Mouse (Mus musculus) forelimb bud, embryonic 11.5 days (tissue): ENCODE results near the gene Psmd8.
"Not testable (repeated sequence)": the region's sequence is repeated elsewhere in the genome, so short reads cannot be mapped to it uniquely, and the experiment has no call there.

Source experiments
- DNase-seq: peaks from one replicate; pipeline ENCODE4 v3.0.0-alpha.2; 2012; ENCODE audit warnings: low read depth, low spot score

Gene Psmd8

DNA sequence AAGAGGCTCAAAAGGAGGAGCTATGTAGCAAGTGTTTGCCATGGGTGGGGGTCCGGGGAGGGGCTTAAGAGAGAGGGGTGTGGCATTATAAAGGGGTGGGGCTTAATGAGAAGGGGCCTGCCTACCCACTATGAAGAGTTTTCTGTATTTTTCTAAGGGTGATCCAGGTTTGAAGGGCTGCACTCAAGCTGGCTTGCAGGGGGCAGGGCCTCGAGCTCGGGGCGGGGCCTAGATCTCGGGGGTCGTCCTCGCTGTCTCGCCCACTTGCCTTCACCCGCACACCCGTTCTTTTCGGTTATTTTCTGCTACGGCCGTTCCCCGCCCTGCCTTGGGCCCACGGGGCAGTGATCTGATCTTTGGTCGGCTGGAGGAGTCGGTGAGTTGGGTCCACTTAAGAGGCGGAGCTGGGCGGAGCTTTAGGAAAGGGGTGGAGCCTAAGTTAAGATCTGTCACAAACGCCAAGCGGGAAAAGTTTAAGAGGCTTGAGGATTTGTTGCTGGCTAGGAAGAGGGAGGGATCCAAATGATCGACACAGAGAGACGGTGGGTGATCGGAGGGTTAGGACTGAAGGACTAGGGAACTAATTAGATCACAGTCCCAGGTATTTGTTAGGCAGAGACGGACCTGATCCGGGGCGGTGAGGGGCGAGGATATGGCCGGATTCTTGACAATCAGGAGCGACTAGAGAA is 10.3 kb downstream of the Psmd8 start, which contains the start of the genes Ggn and Spred3:
Gene Ggn, plus strand, starts transcription at position 145 of the 689 bp plus-strand sequence.
Gene Spred3, minus strand, starts transcription at position 346 of the 689 bp plus-strand sequence.
- peak; percentile 53 for DNase-seq

- peak; percentile 79 for DNase-seq
Observed at GRCm38 (mm10) chr7:29169231-29170065, 11.1 kb downstream of the Psmd8 start.

DNA sequence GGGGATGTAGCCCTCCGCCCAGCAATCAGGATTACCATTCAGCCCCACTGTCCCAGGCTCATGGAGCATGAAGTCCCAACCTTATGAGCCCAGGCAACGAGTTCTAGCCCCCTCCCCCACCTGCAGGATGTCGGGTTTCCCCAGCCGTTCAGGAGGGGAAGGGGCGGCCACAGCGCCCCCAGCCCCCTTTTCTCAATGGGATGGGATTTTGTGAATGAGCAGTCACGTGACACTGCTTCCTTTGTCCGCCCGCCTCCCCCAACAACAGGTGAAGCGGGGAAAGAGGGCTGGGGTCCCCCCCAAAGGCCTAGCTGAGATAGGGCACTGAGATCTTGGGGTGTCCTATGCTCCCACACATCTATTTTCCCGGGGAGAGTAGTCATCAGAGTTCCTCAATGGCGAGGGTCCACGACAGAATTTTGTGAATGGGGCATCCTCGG is 11.7 kb downstream of the Psmd8 start:
- no peak for DNase-seq

- DNase-seq, result no peak
Observed at GRCm38 (mm10) chr7:29168121-29168695, 12.3 kb downstream of the Psmd8 start.

- DNase-seq, result no peak
Observed at GRCm38 (mm10) chr7:29167656-29168055, 12.8 kb downstream of the Psmd8 start.

- DNase-seq, result no peak
Observed at GRCm38 (mm10) chr7:29162750-29163525, 17.6 kb downstream of the Psmd8 start.

- DNase-seq, result no peak
Observed at GRCm38 (mm10) chr7:29162294-29162693, 18.2 kb downstream of the Psmd8 start.

DNA sequence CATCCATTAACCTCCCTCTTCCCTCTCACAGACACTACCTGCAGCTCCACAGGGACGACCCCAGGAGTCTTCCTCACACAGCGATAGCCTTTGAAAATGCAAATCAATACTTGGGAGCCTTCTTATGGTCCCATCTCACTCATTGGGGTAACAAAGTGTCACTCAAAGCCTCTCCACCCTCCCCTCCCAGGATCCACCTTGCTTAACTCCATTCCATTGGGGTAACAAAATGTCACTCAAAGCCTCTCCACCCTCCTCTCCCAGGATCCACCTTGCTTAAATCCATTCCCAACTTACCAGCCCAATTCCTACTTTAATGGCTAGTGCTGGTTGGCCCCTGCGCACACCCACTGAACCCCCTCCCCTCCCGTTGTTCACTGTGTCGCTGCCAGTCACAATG is 22.2 kb downstream of the Psmd8 start:
- DNase-seq, result no peak

- peak; percentile 85 for DNase-seq
Observed at GRCm38 (mm10) chr7:29155838-29156782, 24.4 kb downstream of the Psmd8 start, which contains the start of gene Fam98c. Gene Fam98c, minus strand, starts transcription at chr7:29156234.

GRCm38 (mm10) chr7:29155196-29155837 is 25.2 kb downstream of the Psmd8 start:
- DNase-seq, result peak; percentile 70

DNA sequence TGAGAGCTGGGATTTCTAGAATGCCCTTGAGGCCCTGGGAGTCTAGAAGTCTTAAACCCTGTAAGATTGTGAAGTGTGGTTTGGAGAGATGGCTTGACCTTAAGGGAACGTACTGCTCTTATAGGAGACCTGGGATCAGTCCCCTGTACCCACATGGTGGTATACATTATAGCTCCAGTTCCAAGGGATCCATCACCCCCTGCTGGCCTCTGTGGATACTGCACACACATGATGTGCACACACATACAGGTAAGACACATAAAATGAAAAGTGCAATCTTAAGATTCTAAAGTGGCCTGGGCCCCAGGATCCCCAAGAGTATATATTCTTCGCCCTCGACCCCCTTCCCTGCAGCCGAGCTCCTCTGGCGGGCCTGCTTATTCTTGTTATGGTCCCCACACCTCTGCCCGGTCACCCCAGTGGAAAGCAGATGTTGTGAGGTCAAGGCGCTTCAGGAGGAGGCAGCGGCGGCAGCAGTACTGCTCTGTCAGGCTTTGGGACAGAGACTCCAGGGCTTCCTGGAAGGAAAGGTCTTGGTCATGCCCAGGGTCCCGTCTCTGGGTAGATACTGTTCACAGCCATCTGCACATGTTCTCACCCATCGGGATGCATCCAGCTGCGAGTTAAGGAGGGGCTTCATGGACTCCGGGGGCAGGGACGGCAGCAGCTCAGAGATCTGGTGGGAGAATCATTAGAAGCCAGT is 26.3 kb downstream of the Psmd8 start:
- DNase-seq, result no peak

- DNase-seq, result no peak
Observed at GRCm38 (mm10) chr7:29151486-29151885, 29.0 kb downstream of the Psmd8 start.

GRCm38 (mm10) chr7:29148771-29149170 is 31.7 kb downstream of the Psmd8 start:
- DNase-seq, result no peak

DNA sequence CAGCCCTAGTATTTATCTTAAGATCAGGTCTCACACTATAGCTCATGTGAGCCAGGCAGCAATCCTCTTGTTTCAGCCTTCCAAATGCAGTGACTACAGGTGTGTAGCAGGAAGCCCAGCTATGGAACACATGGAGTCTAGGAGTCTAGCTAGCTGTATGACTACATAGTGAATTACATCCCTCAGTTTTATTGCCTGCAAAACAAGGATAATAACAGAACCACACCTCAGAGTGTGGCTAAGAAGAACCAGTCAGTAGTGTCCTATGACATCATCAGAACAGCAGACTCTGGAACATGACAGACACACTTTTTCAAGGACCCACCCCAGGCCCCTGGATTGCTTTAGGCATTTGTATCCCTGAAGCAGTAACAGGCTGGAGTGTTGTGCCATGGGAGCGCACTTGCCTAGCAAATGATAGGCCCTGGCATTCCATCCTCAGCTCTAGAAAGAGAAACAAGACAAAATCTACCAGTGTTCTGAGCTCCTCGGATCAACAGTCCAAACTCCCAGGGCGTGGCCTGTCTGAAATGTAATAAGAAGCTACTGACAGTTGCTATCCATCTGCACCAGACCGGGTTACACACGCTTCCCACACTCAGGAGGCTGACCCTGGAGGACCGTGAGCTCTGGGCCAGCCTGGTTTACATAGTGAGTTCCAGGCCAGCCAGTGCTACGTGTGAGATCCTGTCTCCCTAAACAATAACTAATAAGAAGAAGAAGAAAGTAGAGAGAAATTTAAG is 33.7 kb downstream of the Psmd8 start:
- no peak for DNase-seq

DNA sequence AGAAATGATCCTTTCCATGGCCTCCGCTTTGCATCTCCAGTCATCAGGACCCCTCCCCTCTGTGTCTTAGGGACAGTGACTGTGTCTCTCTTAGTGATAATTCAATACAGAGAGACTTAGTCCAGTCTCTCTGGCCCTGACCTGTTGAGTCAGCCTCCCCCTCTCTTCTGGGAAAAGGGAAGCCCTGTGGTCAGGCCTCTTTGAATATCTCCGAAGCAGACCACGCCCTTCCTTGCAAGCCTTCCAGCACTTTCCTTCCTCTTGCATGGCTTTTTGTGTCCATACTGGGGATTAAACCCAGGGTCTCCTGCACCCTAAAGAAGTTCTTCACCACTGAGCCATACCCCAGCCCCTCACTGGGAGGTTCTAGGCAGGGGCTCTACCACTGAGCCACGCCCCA is 36.5 kb downstream of the Psmd8 start:
- no peak for DNase-seq

DNA sequence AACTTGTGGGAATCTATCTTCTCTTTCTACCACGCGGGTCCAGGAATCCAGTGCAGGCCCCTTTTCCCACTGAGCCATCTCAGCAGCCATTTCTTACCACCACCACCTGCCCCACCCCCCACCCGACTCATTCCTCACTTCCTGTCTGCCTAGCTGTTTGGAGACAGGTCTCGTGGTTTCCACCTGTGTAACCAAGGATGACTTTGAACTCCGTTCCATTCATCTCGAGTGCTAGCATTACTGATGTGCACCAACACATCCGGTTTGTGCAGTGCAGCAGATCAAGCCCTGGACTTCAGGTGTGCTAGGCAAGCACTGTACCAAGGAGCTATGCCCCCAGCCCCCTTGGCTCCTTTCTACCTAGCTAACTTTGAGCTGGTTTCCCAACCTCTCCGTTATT is 39.1 kb downstream of the Psmd8 start:
- no peak for DNase-seq

GRCm38 (mm10) chr7:29139237-29139636 is 41.3 kb downstream of the Psmd8 start:
- not testable (repeated sequence) for DNase-seq

DNA sequence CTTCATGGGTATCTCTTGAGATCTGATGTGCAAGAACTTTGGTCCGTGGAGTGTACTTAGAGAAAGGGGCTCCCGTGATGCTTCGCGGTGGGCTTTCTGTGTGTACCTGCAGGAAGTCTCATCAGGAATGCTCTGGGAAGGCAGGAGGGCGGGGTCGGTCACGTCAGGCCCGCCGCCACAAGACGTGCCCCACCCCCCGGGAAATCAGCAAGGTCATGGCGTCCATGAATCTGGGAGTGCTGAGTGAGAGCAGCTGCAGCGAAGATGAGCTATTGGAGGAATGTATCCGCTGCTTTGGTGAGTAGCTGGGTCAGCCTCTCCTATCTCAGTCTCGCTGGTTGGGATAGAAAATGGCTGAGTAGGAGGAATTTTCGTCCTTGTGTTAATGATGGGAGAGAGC is 43.1 kb downstream of the Psmd8 start:
- DNase-seq, result no peak
